Mouse (Mus musculus) right cerebral cortex, postnatal 14 days (tissue): Measurements from ENCODE around the gene Surf2.

ENCODE experiments used
- DNase-seq: peaks from one replicate; pipeline ENCODE4 v3.0.0; 2022

Surf2 gene

GRCm38 (mm10) chr2:26963923-26964723 lies 48.0 kb downstream of the Surf2 start, which contains the start of gene Rexo4:
TSS of gene Rexo4 (minus strand) at chr2:26964386.
- peak; percentile 96 for DNase-seq

DNA sequence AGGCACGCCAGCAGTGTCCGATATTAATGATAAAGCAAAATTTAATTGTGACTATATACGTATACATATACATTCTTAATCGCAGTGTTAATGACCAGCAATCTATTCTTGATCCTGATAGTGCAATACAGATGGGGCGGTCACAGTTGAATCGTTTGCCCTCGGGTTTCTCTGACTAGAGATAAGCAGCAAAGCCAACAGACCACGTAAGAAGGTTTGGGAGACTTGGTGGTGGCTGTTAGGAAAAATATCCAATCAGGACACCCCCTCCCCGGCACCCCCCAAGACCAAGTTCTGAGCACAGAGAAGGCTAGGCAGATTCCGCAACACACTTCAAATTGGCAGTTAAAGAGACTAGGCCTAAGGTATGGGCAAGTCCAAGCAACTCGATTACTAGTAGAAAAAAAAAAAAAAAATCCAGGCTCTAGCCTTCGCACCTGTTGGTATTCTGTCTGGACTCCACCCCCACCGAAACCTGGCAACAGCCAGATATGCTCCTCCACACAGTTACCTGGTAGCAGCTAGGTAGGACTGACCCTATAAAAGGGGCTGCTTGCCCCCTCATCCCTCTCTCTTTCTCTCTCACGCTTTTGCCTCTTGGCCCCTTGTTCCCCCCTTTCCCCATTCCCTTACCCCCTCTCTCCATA lies 48.7 kb downstream of the Surf2 start:
- DNase-seq, result no peak

GRCm38 (mm10) chr2:26967262-26967661 lies 51.1 kb downstream of the Surf2 start:
- no peak for DNase-seq
